Mouse (Mus musculus) heart, adult 2 months (tissue): ENCODE measurements at regions not wholly inside any gene's neighbourhood (a gene's known extent, or its start where the extent isn't known, plus 50 kb on each side); places are given as distances from the start of the nearest gene placed in this dataset.

Experiments used
- CTCF ChIP-seq: fragments of 200-600 bp; IDR thresholded peaks from 2 replicates; pipeline ENCODE4 v1.8.1; 2022; ENCODE audit warnings: antibody characterized with exemption, mild to moderate bottlenecking, moderate library complexity
- EP300 ChIP-seq: fragments of 200-500 bp; IDR thresholded peaks from 2 replicates; pipeline ENCODE4 v1.6.1; 2011; ENCODE audit warnings: low read depth, low read length, control low read depth; ENCODE audit not compliant: insufficient read depth
- POLR2A ChIP-seq: fragments of 200-500 bp; IDR thresholded peaks from 2 replicates; pipeline ENCODE4 v1.6.1; 2011; ENCODE audit warnings: mild to moderate bottlenecking, low read depth, low read length, control low read depth; ENCODE audit not compliant: insufficient read depth

DNA sequence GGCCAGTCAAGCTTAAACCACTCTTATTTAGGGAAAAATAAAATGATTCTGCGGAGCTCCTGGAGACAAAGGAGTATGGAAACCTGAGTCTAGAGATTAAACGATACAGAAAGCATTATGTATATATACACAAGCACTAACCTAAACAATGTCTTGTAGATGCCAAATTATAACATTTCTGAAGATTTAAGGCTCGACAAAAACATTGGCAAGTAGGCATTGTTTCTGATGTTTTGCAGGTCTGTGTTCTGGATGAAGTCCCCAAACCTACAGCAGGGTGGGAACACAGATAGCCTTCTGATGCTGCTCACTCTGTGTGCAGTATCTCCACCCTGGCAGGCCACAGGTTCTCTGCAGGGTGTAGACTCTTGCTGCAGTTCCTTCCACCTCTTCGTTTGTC, 228.9 kb upstream of the Nr2f1 start:
- TF ChIP-seq CTCF = no peak
- TF ChIP-seq POLR2A = no peak
- TF ChIP-seq EP300 = no peak
